ENCODE assay signal across 18 mouse cellular contexts in the genomic region with DNA sequence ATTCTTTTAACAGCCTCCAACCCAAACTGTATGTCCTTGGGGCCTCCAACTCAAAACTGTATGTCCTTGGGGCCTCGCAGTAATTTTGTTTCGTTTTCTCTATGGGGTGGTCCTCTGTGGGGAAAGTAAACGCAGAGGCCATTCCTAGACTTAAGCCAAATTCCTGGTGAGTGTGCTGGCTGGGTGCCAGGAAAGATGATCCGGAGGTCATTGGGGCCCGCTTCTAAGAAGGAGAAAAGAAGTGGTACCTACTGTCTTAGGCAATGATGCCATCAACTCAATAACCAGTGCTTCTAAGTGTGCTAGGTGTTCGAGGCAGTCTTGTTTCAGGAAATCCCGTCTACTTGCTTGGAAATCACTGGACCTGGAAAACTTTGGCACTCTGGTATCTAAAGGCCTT.
DNase-seq lines count a peak whose midpoint lies in the region; ATAC-seq and TF ChIP-seq lines count a peak whose summit lies in the region.
"Had no signal": no experiment of that assay in that cellular context is flagged by ENCODE, and none has a peak within 500 bp of the region (broad histone marks: within the 10 kb centered on the region; RNA-seq: fewer than 3 reads in every experiment).

No protein-coding gene starts in this region.

- no peak overlapping the region for H3K9ac ChIP-seq in kidney, embryonic 14.5 days (ENCODE audit: low read depth, low read length)
- H3K9ac ChIP-seq: embryonic facial prominence, embryonic 13.5 days; forebrain, embryonic 15.5 days; liver, postnatal 0 days had no signal

- no peak overlapping the region for H3K4me3 ChIP-seq in kidney, embryonic 14.5 days (ENCODE audit: low read length)
- H3K4me3 ChIP-seq in thymus, adult 2 months (ENCODE audit: control insufficient read depth, insufficient read depth, low read length): no peak overlapping the region
- H3K4me3 ChIP-seq: embryonic facial prominence, embryonic 13.5 days; forebrain, embryonic 15.5 days; hindbrain, embryonic 10.5 days; left cerebral cortex, adult 2 months; limb, embryonic 10.5 days had no signal

- peaks cover 5% of the 10 kb centered on the region; the same call in 1 of the 2 replicates for H3K4me1 ChIP-seq in kidney, embryonic 14.5 days (ENCODE audit: control insufficient read depth, insufficient read depth, low read length)
- no peaks in the 10 kb centered on the region for H3K4me1 ChIP-seq in thymus, adult 2 months (replicated peaks; ENCODE audit: control insufficient read depth, insufficient read depth, low read length)

- TF ChIP-seq CTCF in thymus, adult 2 months (IDR thresholded peaks at IDR 0.05; ENCODE audit: borderline replicate concordance, control insufficient read depth, extremely low read depth, insufficient read depth, low read length, poor library complexity): no peak

- ATAC-seq in kidney, embryonic 14.5 days (ENCODE audit: low FRiP score, low TSS enrichment): no peak
- ATAC-seq: forebrain, embryonic 15.5 days; liver, postnatal 0 days had no signal

- no peaks in the 10 kb centered on the region for H3K36me3 ChIP-seq in kidney, embryonic 14.5 days (ENCODE audit: control insufficient read depth, insufficient read depth, low read length)
- H3K36me3 ChIP-seq in thymus, adult 2 months (ENCODE audit: control insufficient read depth, insufficient read depth, low read length): no peaks in the 10 kb centered on the region
- H3K36me3 ChIP-seq: embryonic facial prominence, embryonic 13.5 days; forebrain, embryonic 15.5 days; hindbrain, embryonic 10.5 days; limb, embryonic 10.5 days had no signal

- 71% methylated on average over 7 of the region's 7 CpGs for WGBS in kidney, embryonic 14.5 days
- WGBS in thymus, adult 2 months: 91% methylated on average over 7 of the region's 7 CpGs

- H3K27ac ChIP-seq in kidney, embryonic 14.5 days (ENCODE audit: low read depth, low read length): no peak overlapping the region
- H3K27ac ChIP-seq in thymus, adult 2 months (ENCODE audit: control insufficient read depth, insufficient read depth, low read length): no peak overlapping the region
- H3K27ac ChIP-seq: embryonic facial prominence, embryonic 13.5 days; forebrain, embryonic 15.5 days; hindbrain, embryonic 10.5 days; kidney, postnatal 0 days; left cerebral cortex, adult 2 months; limb, embryonic 10.5 days had no signal

- H3K4me2 ChIP-seq in kidney, embryonic 14.5 days (replicated peaks; ENCODE audit: low read depth, low read length): no peak overlapping the region
- H3K4me2 ChIP-seq: embryonic facial prominence, embryonic 13.5 days; forebrain, embryonic 15.5 days; midbrain, embryonic 11.5 days had no signal

- peak; percentile 13 to 65 for DNase-seq in adrenal gland, adult (ENCODE audit: inconsistent age in 2 of 2, low spot score in 1 of 2)
- no peak for DNase-seq in adrenal gland, postnatal 4 days (ENCODE audit: low spot score in 2 of 2)
- DNase-seq in kidney, adult 18-20 months: peak; percentile 31
- DNase-seq in lung, postnatal 10 days: peak; percentile 22
- no peak for DNase-seq in lung, postnatal 25 days (ENCODE audit: low spot score)
- peak; percentile 48 for DNase-seq in adrenal gland, postnatal 25 days
- DNase-seq in thymus, adult 2 months: no peak
- DNase-seq: cerebellum, adult 9-10 months; gastrocnemius, postnatal 25 days; liver, postnatal 0 days had no signal

- H3K9me3 ChIP-seq in kidney, embryonic 14.5 days (ENCODE audit: control insufficient read depth, low read length): no peaks in the 10 kb centered on the region
- H3K9me3 ChIP-seq: embryonic facial prominence, embryonic 13.5 days; forebrain, embryonic 15.5 days; hindbrain, embryonic 10.5 days; limb, embryonic 10.5 days had no signal

- TF ChIP-seq POLR2A in thymus, adult 2 months (IDR thresholded peaks at IDR 0.05; ENCODE audit: control insufficient read depth, extremely low read depth, insufficient read depth, low read length, poor library complexity): no peak

- H3K27me3 ChIP-seq in kidney, embryonic 14.5 days (ENCODE audit: control insufficient read depth, insufficient read depth, low read length): no peaks in the 10 kb centered on the region
- no peaks in the 10 kb centered on the region for H3K27me3 ChIP-seq in thymus, adult 2 months (ENCODE audit: control insufficient read depth, insufficient read depth, low read length)
- H3K27me3 ChIP-seq: embryonic facial prominence, embryonic 13.5 days; forebrain, embryonic 15.5 days had no signal

Comparison
In these comparisons a context has a peak if more than half of its experiments do, and no peak if none do; other contexts are left out.
1. DNase-seq: peak in adrenal gland, adult (2 of 2), kidney, adult 18-20 months (single experiment), lung, postnatal 10 days (single experiment) and adrenal gland, postnatal 25 days (single experiment); none in adrenal gland, postnatal 4 days (0 of 2), lung, postnatal 25 days (single experiment) and thymus, adult 2 months (single experiment).